Mouse (Mus musculus) mammary gland, adult 2 months (tissue): ENCODE results near the gene Slc34a1. TPM values are rescaled to one million over a fixed set of nuclear protein-coding genes. Genes with fewer than 3 reads are reported as not detected.

Source experiments
- polyA plus RNA-seq: library from polyadenylated mRNA; depleted of rRNA; stranded (reverse); fragments of >200 nt; gene quantifications from 2 replicates; pipeline ENCODE4 v1.2.3, GENCODE M21; 2012; ENCODE audit warnings: low replicate concordance; rRNA removed

The Slc34a1 gene
- 0.47 and 0.53 TPM in 2 replicates for polyA plus RNA-seq

GRCm38 (mm10) chr13:55398088-55398487 lies at the start of gene Slc34a1:
TSS of gene Slc34a1 (plus strand) at chr13:55398187.

GRCm38 (mm10) chr13:55362453-55363060 lies 35.4 kb upstream of the Slc34a1 start, which contains the start of gene Lman2:
TSS of gene Lman2 (minus strand) at chr13:55362783.

DNA sequence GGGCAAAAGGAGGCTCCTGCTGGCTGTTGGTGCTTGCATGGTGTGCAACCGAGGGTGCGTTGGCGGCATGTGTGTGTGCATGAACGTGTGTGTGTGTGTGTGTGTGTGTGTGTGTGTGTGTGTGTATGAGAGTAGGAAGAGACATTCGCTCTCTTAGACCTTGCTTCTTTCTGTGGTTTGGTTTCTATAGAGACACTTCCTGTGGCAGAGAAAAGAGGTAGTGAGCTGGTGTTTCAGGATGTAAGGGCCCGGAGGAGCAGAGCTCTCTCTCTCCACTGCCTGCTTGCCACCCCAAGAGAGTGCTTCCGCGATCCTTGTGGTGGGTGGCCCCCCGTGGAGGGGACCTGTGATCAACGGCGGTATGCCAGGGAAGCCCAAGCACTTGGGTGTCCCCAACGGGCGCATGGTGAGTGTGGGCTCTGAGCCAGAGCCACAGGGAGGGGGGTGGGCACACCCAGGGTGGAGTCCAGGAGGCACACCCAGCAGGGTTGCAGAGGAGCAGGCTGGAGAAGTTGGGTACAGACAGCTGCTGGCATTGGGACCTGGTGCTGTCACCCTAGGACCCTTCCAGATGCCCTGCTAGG lies 28.4 kb upstream of the Slc34a1 start, which contains the start of gene Rgs14:
Gene Rgs14, plus strand, starts transcription at position 202 of the 584 bp plus-strand sequence.

DNA sequence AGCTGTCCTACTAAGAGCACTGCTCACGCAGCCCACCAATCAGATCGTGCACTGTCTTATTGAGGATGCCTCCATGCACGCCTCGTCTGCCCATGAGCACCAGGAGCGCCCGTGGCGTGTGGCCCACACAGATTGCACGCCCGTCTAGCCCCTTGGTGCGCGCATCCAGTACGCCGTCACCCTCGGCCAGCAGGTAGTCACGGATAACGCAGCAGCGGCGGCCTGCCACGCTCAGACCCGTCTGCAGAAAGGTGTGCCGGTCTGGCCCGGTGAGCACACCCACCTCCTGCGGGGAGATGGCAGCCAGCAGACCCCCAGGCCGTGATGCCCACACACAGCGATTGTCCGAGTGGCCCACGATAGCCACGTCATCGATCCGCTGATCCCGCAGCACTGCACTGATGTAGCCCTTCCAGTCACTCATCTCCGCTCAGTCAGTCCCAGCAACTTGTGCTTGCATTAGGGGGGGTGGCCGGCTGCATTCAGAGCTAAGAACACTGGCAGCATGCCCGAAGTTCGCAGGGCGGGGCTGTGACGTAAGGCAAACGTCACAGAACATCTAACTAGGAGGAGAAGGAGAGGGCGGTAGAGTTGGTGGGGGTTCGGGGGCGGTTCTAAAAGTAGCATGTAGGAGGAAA lies 16.9 kb downstream of the Slc34a1 start, which contains the start of gene Pfn3:
Gene Pfn3, minus strand, starts transcription at position 490 of the 638 bp plus-strand sequence.

DNA sequence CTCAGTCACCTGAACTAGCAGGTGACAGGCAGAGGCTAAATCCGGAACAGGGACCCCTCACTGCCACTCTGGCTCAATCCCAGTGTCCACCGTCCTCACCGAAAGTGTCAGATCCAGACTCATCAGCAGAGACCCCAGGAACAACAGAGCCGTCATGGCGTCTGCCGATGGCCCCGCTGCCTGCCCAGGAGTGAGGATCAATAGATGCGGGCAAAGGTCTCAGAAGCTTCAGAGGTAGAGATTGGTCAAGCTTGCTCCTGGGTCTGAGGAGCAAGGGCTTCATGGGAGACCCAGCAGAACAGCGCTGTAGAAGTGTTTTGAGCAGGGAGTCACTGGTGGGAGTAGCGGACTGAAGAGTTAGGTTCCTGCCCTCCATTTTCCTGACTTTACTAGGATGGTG lies 28.6 kb downstream of the Slc34a1 start, which contains the start of gene F12:
Gene F12, minus strand, starts transcription at position 181 of the 400 bp plus-strand sequence.

DNA sequence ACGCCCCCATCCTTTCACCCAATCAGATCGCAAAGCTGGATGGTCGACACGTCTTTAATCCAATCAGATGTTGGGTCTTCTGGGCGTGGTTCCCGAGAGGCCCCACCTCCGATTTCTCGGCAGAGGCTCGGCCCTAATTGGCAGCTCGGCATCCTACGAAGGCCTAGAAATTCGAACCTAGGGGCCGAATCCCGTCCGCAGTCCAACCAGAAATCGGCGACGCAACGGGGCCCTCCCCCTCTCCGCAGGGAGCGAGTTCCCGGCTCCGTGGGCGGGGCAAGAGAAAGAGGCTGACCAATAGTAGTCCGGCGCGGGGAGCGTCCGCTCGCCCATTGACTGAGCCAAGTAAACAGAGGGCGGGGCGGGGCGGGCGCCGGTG lies 46.9 kb downstream of the Slc34a1 start, which contains the start of gene Grk6:
Gene Grk6, plus strand, starts transcription at position 136 of the 379 bp plus-strand sequence.

GRCm38 (mm10) chr13:55464027-55464884 lies 66.3 kb downstream of the Slc34a1 start, which contains the start of gene Prr7:
TSS of gene Prr7 (plus strand) at chr13:55464267.

Other genes starting within 250 kb of the Slc34a1 start
- gene Fgfr4, start 245.5 kb upstream of the Slc34a1 start, polyA plus RNA-seq: 0.84 and 2.9 TPM in 2 replicates
- 19.0 and 27.2 TPM in 2 replicates for gene Nsd1, start 188.4 kb upstream of the Slc34a1 start, polyA plus RNA-seq
- gene Prelid1, start 77.7 kb upstream of the Slc34a1 start, polyA plus RNA-seq: 248 and 369 TPM in 2 replicates
- gene Rab24, start 76.2 kb upstream of the Slc34a1 start, polyA plus RNA-seq: 65.1 and 67.8 TPM in 2 replicates
- 2.5 and 5.3 TPM in 2 replicates for gene Mxd3, start 68.4 kb upstream of the Slc34a1 start, polyA plus RNA-seq
- gene Lman2, start 35.4 kb upstream of the Slc34a1 start, polyA plus RNA-seq: 114 and 147 TPM in 2 replicates
- gene Rgs14, start 28.5 kb upstream of the Slc34a1 start, polyA plus RNA-seq: 17.6 and 42.7 TPM in 2 replicates
- gene Pfn3, start 17.0 kb downstream of the Slc34a1 start, polyA plus RNA-seq: not detected in 2 replicates
- gene F12, start 28.6 kb downstream of the Slc34a1 start, polyA plus RNA-seq: 0.16 and 3.2 TPM in 2 replicates
- 93.6 and 123 TPM in 2 replicates for gene Grk6, start 46.9 kb downstream of the Slc34a1 start, polyA plus RNA-seq
- gene Prr7, start 66.1 kb downstream of the Slc34a1 start, polyA plus RNA-seq: 5.0 and 42.2 TPM in 2 replicates
- gene Dbn1, start 89.9 kb downstream of the Slc34a1 start, polyA plus RNA-seq: 54.6 and 75.0 TPM in 2 replicates
- 89.3 and 232 TPM in 2 replicates for gene Pdlim7, start 115.5 kb downstream of the Slc34a1 start, polyA plus RNA-seq
- gene Dok3, start 131.1 kb downstream of the Slc34a1 start, polyA plus RNA-seq: 39.2 and 137 TPM in 2 replicates
- gene Ddx41, start 138.5 kb downstream of the Slc34a1 start, polyA plus RNA-seq: 50.1 and 68.2 TPM in 2 replicates
- gene Fam193b, start 172.9 kb downstream of the Slc34a1 start, polyA plus RNA-seq: 111 and 142 TPM in 2 replicates
- gene Tmed9, start 175.5 kb downstream of the Slc34a1 start, polyA plus RNA-seq: 48.5 and 54.2 TPM in 2 replicates
- gene B4galt7, start 201.7 kb downstream of the Slc34a1 start, polyA plus RNA-seq: 22.1 and 27.1 TPM in 2 replicates
- 13.8 and 18.4 TPM in 2 replicates for gene Caml, start 224.8 kb downstream of the Slc34a1 start, polyA plus RNA-seq
- gene Ddx46, start 236.8 kb downstream of the Slc34a1 start, polyA plus RNA-seq: 10.4 and 12.9 TPM in 2 replicates